Mouse (Mus musculus): ENCODE data around the gene Zdhhc14. TPM values are rescaled to one million over a fixed set of nuclear protein-coding genes. Genes with fewer than 3 reads are reported as not detected.

The Zdhhc14 gene
- total and polyA plus RNA-seq, 2 experiments from 2014 or later: 0.74 to 5.2 TPM

- no peak for ATAC-seq (ENCODE audit: insufficient read depth, low read depth)
- H3K36me3 ChIP-seq (replicated peaks; ENCODE audit: control insufficient read depth, insufficient read depth, low read length): no peaks in the 10 kb centered on the region
- WGBS: 71% methylated on average over 8 of the region's 8 CpGs
- no peak overlapping the region for H3K4me3 ChIP-seq (ENCODE audit: low read depth, low read length)
- TF ChIP-seq EP300 (IDR thresholded peaks at IDR 0.05; ENCODE audit: low read depth): no peak
- no peak for TF ChIP-seq CTCF (IDR thresholded peaks at IDR 0.05; ENCODE audit: low read depth)
- H3K27ac ChIP-seq (ENCODE audit: low read depth): no peak overlapping the region
- H3K9ac ChIP-seq (replicated peaks; ENCODE audit: low read depth, low read length): no peak overlapping the region
- no peak overlapping the region for H3K4me2 ChIP-seq (ENCODE audit: low read depth, low read length)
- no peaks in the 10 kb centered on the region for H3K4me1 ChIP-seq (ENCODE audit: control insufficient read depth, insufficient read depth)
- H3K27me3 ChIP-seq (ENCODE audit: control insufficient read depth, insufficient read depth, low read length): no peaks in the 10 kb centered on the region
- no peaks in the 10 kb centered on the region for H3K9me3 ChIP-seq (replicated peaks; ENCODE audit: control insufficient read depth, low read length)
- DNase-seq (ENCODE audit: low spot score): no peak
These were observed 25.6 kb upstream of the Zdhhc14 start for GRCm38 (mm10) chr17:5466736-5467135.

- Histone ChIP-seq H3K27me3 (ENCODE audit: control insufficient read depth, insufficient read depth, low read length) (no peaks in the 10 kb centered on the region), H3K9ac (replicated peaks; ENCODE audit: low read depth, low read length) (no peak overlapping the region), H3K9me3 (replicated peaks; ENCODE audit: control insufficient read depth, low read length) (no peaks in the 10 kb centered on the region), H3K4me3 (ENCODE audit: low read depth, low read length) (no peak overlapping the region), H3K36me3 (replicated peaks; ENCODE audit: control insufficient read depth, insufficient read depth, low read length) (no peaks in the 10 kb centered on the region), H3K4me1 (ENCODE audit: control insufficient read depth, insufficient read depth) (no peaks in the 10 kb centered on the region), H3K27ac (ENCODE audit: low read depth) (no peak overlapping the region), H3K4me2 (ENCODE audit: low read depth, low read length) (no peak overlapping the region)
- ATAC-seq (ENCODE audit: insufficient read depth, low read depth): no peak
- TF ChIP-seq CTCF (IDR thresholded peaks at IDR 0.05; ENCODE audit: low read depth) (no peak), EP300 (IDR thresholded peaks at IDR 0.05; ENCODE audit: low read depth) (no peak)
- DNase-seq (ENCODE audit: low spot score): no peak
- 33% methylated on average over 4 of the region's 4 CpGs for WGBS
These were observed 25.2 kb upstream of the Zdhhc14 start for GRCm38 (mm10) chr17:5467177-5467576.

GRCm38 (mm10) chr17:5472268-5472667, 20.1 kb upstream of the Zdhhc14 start:
- WGBS: 34% methylated on average over 3 of the region's 3 CpGs
- TF ChIP-seq CTCF (IDR thresholded peaks at IDR 0.05; ENCODE audit: low read depth): no peak
- no peak for TF ChIP-seq EP300 (IDR thresholded peaks at IDR 0.05; ENCODE audit: low read depth)
- H3K27ac ChIP-seq (ENCODE audit: low read depth): no peak overlapping the region
- no peaks in the 10 kb centered on the region for H3K4me1 ChIP-seq (ENCODE audit: control insufficient read depth, insufficient read depth)
- no peaks in the 10 kb centered on the region for H3K9me3 ChIP-seq (replicated peaks; ENCODE audit: control insufficient read depth, low read length)
- H3K4me3 ChIP-seq (ENCODE audit: low read depth, low read length): no peak overlapping the region
- H3K27me3 ChIP-seq (ENCODE audit: control insufficient read depth, insufficient read depth, low read length): no peaks in the 10 kb centered on the region
- ATAC-seq (ENCODE audit: insufficient read depth, low read depth): no peak
- H3K9ac ChIP-seq (replicated peaks; ENCODE audit: low read depth, low read length): no peak overlapping the region
- H3K4me2 ChIP-seq (ENCODE audit: low read depth, low read length): no peak overlapping the region
- no peaks in the 10 kb centered on the region for H3K36me3 ChIP-seq (replicated peaks; ENCODE audit: control insufficient read depth, insufficient read depth, low read length)
- DNase-seq (ENCODE audit: low spot score): no peak

GRCm38 (mm10) chr17:5475960-5476725, 16.2 kb upstream of the Zdhhc14 start:
- H3K27me3 ChIP-seq (ENCODE audit: control insufficient read depth, insufficient read depth, low read length): no peaks in the 10 kb centered on the region
- TF ChIP-seq EP300 (IDR thresholded peaks at IDR 0.05; ENCODE audit: low read depth): no peak
- no peak for TF ChIP-seq CTCF (IDR thresholded peaks at IDR 0.05; ENCODE audit: low read depth)
- H3K27ac ChIP-seq (ENCODE audit: low read depth): no peak overlapping the region
- no peaks in the 10 kb centered on the region for H3K4me1 ChIP-seq (ENCODE audit: control insufficient read depth, insufficient read depth)
- 38% methylated on average over 14 of the region's 14 CpGs for WGBS
- 0 out of 2 replicates have a peak, but pooled peaks cover 4% of the 10 kb centered on the region for H3K9me3 ChIP-seq (replicated peaks; ENCODE audit: control insufficient read depth, low read length)
- no peak overlapping the region for H3K4me2 ChIP-seq (ENCODE audit: low read depth, low read length)
- ATAC-seq (ENCODE audit: insufficient read depth, low read depth) (no peak), DNase-seq (ENCODE audit: low spot score) (no peak)
- H3K4me3 ChIP-seq (ENCODE audit: low read depth, low read length): no peak overlapping the region
- H3K9ac ChIP-seq (replicated peaks; ENCODE audit: low read depth, low read length): no peak overlapping the region
- H3K36me3 ChIP-seq (replicated peaks; ENCODE audit: control insufficient read depth, insufficient read depth, low read length): no peaks in the 10 kb centered on the region

- H3K27me3 ChIP-seq (ENCODE audit: control insufficient read depth, insufficient read depth, low read length): no peaks in the 10 kb centered on the region; the same call in 1 of the 2 replicates
- no peak overlapping the region for H3K4me2 ChIP-seq (ENCODE audit: low read depth, low read length)
- no peak overlapping the region for H3K4me3 ChIP-seq (ENCODE audit: low read depth, low read length)
- 0 out of 2 replicates have a peak, but pooled peaks cover 4% of the 10 kb centered on the region for H3K9me3 ChIP-seq (replicated peaks; ENCODE audit: control insufficient read depth, low read length)
- DNase-seq (ENCODE audit: low spot score): no peak
- 58% methylated on average over 4 of the region's 4 CpGs for WGBS
- no peak for ATAC-seq (ENCODE audit: insufficient read depth, low read depth)
- H3K27ac ChIP-seq (ENCODE audit: low read depth): no peak overlapping the region
- no peaks in the 10 kb centered on the region for H3K36me3 ChIP-seq (replicated peaks; ENCODE audit: control insufficient read depth, insufficient read depth, low read length)
- TF ChIP-seq EP300 (IDR thresholded peaks at IDR 0.05; ENCODE audit: low read depth): no peak
- TF ChIP-seq CTCF (IDR thresholded peaks at IDR 0.05; ENCODE audit: low read depth): no peak
- no peak overlapping the region for H3K9ac ChIP-seq (replicated peaks; ENCODE audit: low read depth, low read length)
- H3K4me1 ChIP-seq (ENCODE audit: control insufficient read depth, insufficient read depth): no peaks in the 10 kb centered on the region
These were observed 8.9 kb upstream of the Zdhhc14 start for GRCm38 (mm10) chr17:5483456-5483855.

GRCm38 (mm10) chr17:5484663-5485062, 7.7 kb upstream of the Zdhhc14 start:
- Histone ChIP-seq H3K9ac (replicated peaks; ENCODE audit: low read depth, low read length) (no peak overlapping the region), H3K27ac (ENCODE audit: low read depth) (no peak overlapping the region), H3K36me3 (replicated peaks; ENCODE audit: control insufficient read depth, insufficient read depth, low read length) (no peaks in the 10 kb centered on the region), H3K9me3 (replicated peaks; ENCODE audit: control insufficient read depth, low read length) (no peaks in the 10 kb centered on the region), H3K4me1 (ENCODE audit: control insufficient read depth, insufficient read depth) (no peaks in the 10 kb centered on the region), H3K27me3 (ENCODE audit: control insufficient read depth, insufficient read depth, low read length) (no peaks in the 10 kb centered on the region; the same call in 1 of the 2 replicates), H3K4me2 (ENCODE audit: low read depth, low read length) (no peak overlapping the region), H3K4me3 (ENCODE audit: low read depth, low read length) (no peak overlapping the region)
- DNase-seq (ENCODE audit: low spot score) (no peak), ATAC-seq (ENCODE audit: insufficient read depth, low read depth) (no peak)
- TF ChIP-seq EP300 (IDR thresholded peaks at IDR 0.05; ENCODE audit: low read depth): no peak
- no peak for TF ChIP-seq CTCF (IDR thresholded peaks at IDR 0.05; ENCODE audit: low read depth)
- 83% methylated on average over 1 of the region's 1 CpGs for WGBS
